Mouse (Mus musculus): ENCODE results near the gene Nubp1.

The Nubp1 gene

DNA sequence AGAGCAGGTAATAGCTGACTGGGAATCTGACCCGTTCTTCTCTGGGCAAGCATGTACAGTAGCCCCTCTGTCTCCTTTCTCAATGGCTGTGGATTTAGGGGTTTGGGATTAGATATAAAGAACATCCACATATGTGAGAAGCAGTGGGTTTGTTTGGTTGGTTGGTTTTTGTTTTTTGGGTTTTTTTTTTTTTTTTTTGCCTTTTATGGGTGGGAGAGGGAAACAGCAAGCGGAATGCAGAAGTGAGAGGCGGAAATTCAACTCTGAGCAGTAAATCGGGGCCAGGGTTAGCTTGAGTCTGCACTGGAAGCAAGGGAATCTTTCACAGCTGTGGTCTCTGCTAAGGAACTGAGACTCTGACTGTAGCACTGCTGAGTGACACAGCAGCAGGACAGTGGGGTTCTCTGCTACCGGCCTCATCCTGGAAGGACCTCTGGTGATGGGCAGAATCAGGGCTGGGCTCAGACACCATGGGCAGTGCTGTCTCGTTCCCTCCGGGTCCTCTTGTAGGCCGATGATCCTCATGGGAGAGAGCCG, 6.0 kb downstream of the Nubp1 start:
- no peak for DNase-seq

DNA sequence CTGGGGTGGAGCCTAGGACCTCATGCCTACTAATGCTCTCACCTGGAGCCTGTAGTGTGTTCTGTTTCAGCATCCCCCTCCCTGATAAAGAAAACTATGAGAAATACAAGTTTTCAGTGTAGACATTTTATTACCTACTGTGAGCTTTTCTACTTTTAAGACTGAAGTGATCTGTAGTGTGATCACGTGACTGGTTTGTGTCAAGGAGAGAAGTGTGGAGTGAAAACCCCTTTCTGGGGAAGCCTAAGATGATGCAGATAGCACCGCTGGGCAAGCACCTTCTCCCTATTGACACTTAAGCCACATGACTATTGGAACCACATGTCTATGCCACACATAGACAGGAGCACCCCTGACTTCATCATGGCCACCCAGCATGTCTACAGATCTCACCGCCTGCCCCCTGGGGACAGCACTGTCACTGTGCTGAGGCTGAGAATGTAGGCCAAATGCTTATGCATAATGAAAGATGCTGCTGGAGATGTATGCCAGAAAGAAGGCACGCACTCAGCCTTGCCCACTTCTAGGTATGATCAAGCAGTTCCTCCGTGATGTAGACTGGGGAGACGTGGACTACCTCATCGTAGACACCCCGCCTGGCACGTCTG, 8.8 kb downstream of the Nubp1 start:
- DNase-seq: no peak

DNA sequence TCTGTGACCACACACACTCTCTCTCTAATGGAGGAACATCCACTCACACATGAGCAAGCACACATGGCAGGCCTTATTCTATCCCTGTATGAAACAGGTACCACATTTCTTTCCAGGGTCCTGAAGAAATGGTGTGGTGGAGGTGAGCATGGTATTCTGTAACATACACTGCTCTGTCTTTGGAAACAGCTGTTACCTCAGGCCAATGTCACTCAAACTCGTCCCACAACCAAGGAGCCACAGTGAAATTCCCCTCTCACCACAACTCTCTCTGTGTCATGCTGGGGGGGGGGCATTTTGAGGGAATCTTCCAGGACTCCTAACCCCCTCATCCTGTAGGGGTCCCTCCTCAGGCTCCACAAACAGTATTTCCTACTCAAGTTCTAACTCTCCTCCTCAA, 20.2 kb downstream of the Nubp1 start:
- no peak for DNase-seq

DNA sequence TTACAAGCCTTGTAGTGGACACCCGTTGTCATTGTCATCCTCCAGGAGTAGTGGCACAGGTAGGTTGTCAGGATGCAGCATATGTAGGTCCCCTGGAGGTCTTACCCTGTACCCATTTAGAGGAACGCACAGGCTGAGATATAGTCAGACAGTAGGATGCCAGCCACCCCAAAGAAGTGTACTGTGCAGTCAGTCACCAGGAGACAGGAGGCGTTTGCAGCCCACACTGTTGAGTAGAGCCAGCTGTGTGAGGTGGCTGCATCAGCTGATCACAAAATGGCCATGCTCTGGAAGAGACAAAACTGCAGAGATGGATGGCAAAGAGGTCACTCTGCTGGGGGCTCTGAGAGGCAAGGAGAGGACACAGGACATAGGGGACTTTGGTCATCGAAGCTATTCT, 20.6 kb downstream of the Nubp1 start:
- no peak for DNase-seq

DNA sequence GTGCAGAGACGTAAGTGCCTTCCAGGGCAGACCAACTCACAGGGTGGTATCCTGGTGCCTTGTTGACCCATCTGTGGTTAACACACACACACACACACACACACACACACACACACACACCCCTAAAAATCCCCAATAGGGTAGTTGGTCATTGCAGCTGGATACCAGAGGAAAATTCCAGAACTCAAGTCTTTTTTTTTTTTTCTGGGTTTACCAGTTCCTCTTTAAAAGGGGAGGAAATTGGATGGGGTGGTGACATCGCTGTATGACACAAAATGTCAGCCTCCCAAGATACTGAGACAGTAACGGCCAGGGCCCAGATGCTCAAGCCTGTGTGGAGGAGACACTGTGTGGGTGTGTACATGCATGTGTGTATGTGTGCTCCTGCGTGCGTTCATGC, 21.6 kb downstream of the Nubp1 start:
- no peak for DNase-seq

DNA sequence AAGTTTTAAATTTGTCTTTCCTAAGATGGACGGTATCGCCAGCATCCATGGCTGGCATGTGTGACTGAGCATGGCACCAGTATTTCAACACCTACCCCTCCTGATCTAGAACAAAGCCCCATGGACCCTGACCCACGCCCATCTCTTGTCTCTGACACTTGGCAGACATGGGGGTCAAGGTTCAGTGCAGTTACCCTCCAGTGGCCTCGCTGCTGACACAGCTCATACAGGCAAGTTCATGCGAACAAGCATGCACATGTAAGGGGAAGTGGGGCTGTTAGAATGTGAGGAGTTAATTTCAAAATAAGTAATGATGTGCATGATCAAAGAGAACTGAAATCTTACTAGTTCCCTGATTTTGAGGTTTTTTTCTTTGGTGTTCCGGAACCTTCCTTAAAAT, 24.4 kb downstream of the Nubp1 start:
- DNase-seq: no peak

DNA sequence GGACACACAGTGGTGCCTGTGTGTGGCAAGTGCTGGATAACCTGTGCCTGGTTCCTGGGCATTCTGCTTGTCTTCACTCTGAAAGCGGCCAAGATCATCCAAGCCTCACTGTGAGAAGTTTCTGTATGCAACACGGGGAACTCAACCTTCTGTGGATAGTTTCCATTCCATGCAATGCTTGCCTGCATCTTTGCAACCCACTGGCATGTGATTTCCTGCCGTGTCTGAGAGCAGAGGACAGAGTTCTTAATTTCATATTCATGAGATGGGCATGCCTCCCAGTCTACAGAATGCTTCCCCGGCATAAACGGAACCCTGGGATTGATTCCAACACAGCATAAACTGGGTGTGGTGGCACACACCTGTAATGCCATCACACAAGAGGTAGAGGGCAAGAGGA, 26.3 kb downstream of the Nubp1 start:
- no peak for DNase-seq

DNA sequence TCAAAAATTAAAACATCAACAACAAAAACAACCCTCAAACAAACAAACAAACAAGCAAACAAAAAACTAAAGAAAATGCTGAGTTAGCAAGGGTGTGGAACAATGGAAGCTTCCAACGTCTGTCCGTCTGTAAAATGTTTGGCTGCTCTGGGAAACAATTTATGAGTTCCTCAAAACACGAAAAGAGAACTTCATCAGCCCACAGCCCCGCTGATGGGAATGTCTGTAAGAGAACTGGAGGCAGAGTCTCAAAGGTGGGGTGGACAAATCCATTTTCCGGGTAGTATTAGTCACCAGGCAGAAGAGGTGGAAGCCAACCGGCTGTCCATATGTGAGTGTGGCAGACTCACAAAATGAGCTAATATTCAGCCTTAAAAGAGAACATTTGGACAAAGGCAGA, 29.6 kb downstream of the Nubp1 start:
- DNase-seq: no peak

DNA sequence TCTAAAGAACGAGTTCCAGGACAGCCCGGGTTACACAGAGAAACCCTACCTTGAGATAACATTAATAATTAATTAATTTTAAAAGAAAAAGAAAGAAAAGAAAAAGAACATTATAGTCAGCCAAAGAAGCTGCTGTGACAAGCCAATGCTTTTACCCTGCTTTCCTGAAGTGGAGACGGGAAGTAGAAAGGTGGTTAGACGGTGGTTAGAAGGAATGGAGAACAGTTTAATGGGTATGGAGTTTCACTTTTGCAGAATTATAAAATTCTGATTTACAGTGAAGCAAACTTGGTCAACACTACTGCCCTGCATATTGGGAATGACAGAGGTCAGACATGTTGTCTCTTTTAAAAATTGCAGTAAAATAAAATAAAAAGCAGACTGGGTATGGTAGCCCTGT, 30.0 kb downstream of the Nubp1 start:
- DNase-seq: no peak

DNA sequence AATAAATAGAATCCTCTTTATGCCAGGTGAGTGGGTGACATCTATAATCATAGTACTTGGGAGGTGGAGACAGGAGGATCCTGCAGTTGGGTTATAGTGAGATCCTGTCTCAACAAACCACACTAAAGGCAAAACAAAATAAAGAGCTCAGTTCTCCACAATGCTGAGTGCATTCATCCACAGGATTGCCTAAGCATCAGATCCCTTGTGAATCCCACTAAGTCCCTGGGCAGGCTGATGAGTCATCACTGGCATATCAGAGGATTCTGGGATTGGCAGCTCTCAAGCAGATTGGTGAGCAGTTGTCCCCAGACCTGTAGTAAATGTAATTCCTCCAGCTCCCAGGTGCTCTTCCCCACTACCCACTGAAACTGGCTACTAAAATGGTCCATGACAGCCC, 32.0 kb downstream of the Nubp1 start:
- DNase-seq: no peak

DNA sequence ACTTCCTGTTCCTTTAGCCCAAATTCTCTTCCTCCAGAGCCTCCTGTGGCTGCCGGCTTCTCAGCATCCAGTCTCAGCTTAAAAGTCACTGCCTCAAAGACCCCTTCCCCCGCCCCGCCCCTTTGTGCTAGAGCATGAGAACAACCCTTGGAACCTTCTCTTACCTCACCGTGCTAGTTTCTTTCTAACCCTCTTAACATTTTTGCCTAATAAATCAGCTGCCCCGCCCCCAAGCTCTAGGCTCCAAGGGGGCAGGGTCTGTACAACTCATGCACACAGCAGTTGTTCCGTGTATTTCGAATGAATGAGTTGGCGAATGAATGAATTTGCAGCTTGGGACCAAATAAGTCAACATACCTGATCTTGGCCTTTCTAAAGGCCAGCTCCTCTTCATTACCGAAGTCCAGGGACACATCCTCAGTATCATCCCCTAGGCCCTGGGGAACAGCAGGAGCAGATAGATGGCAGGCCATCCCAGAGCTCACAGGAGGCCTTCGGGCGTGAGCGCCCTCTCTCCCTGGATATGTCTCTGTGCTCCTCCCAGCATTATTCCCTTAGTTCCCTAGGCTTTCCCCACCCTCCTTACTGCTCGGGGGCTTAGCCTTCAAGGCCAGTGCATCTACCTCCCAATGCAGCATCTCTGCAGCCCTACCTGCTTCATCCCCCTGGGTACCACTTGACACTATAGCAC, 35.0 kb downstream of the Nubp1 start:
- no peak for DNase-seq

DNA sequence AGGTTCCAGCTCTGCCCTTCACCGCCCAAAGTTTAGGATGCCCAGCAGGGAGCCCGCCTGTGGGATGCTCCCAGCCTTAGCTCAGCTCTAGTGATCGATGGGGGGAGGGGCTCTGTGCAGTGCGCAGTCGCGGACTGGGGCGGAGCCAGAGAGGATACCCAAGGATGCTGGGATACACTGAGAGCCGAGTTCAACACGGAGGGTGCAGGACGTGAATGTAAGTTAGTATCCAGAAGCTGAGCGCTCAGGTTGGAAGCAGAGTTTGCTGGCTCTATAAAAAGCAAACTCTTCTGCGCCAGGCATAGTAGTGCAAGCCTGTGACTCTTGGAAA, 35.5 kb downstream of the Nubp1 start, which contains the start of gene Tvp23a:
Tvp23a (minus strand) TSS at position 99 of the 331 bp plus-strand sequence.
- DNase-seq: peak; percentile 89 to 90

DNA sequence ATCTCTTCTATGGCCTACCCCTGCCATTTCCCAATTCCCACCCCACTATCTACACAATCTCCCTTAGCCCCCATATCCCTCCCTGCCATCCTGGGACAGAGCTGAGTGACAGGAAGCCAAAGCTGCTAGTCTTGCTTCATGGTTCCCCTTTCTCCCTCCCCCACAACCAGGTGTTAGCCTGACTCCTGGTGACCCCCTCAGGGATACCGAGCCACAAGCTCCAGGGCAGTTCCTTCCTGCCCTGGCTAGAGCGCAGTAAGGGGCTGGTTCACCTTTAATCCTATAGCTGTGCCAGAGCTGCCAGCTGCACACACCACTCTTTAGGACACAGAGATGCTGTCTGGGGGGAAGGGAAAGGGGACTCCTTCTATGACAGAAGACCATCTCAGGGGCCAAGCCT, 36.0 kb downstream of the Nubp1 start:
- DNase-seq: peak in 1 of 2 experiments; percentile 4

DNA sequence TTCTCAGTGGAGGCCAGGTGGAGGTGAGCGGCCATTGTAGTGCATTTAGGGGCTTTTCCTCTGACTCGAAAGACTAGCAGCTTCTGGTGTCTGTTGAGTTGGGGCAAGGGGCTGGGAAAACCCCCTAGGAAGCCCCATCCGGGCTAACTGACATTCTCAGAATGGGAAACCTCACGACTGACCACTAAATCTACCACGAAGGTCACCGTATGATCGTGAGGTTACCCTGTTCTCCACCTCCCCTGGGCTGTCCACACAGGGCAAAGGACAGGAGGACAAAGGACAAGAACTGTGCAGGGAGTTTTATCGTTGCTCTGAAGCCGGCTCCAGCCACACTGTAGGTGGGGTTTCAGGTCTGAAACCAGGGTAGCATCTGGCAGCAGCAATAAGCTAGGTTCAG, 37.2 kb downstream of the Nubp1 start:
- DNase-seq: no peak

DNA sequence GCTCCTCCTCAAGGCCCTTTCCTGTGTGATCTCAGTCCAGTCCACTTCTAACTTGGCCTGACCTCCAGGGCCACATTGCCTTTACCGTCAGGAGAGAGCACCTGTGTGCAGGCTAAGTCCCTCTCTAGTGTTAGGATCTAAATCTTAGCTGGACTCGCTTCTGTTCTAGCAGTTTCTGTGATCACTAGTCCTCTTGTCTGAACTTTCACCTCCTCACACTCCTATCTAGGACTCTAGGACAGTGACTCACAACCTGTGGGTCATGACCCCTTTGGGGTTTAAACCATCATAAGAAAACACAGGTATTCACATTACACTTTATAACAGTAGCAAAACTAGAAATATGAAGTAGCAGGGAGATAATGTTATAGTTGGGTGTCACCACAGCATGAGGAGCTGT, 40.2 kb downstream of the Nubp1 start:
- DNase-seq: no peak

DNA sequence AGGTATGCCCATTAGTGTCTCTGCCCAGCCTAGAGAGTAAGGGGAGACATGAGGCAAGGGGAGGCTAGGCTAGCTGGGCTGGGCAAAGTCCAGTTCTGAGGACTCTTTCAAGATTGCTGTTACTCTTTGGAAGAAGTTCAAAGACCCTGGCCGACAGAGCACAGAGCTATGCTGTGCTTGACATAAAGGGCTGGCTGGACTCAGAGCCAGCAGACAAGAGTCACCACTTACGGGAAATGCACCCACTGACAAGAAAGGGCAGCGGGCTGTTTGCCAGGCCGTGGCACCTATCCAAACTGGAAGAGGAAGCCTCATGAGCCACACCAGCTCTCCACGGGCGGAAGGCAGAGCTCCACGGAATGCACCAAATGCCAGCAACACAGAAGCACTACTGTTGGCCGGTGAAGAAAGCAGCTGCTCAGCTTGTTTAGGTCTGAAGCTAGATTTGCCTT, 40.7 kb downstream of the Nubp1 start:
- peak; percentile 77 to 89 for DNase-seq

DNA sequence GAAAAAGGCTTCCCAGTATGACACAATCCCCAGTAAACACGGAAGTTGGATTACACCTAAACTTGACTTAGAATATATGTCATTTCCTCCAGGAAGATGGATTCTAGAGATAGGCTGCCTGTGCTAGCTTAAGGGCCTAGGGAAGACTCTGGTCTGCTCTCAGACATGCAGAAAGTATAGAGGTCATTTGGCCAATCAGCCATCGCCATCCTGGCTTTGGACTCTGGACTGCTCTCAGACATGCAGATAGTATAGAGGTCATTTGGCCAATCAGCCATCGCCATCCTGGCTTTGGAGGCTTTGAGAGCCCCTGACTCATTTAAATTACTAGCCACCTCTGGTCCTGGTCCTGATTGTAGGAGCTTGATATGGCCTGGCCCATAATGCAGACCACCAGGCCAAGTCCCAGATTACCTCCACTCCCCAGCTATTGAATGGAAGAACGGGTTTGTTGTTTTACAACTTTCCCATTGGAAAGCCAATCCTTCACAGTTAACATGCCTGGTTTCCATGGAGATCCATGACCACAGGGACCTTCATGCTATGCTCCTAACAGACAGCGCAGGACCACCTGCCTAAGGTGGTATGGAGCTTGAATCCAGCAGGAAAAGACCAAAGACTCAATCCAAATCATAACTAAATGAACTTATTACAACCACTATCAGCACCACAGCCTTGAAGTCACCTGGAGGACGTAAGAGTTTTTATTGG, 42.3 kb downstream of the Nubp1 start:
- no peak for DNase-seq

DNA sequence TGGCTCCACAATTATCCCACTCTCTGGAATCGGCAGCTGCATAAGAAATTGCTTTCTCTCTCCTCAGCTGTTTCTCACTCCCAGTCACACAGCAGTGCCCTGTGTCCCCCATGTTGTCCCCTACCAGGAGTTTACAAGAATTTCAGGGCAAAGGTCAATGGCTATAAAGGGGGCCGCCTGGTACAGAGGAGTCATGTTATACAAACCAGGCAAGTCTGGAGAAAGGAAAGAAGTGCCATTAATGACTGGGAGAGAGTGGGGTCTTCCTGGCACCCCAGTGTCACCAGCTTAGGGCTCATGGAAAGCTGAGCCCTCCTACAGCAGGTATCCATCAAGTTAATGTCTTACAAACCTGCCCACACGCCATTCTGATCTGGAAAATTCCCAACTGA, 42.8 kb downstream of the Nubp1 start:
- no peak for DNase-seq

DNA sequence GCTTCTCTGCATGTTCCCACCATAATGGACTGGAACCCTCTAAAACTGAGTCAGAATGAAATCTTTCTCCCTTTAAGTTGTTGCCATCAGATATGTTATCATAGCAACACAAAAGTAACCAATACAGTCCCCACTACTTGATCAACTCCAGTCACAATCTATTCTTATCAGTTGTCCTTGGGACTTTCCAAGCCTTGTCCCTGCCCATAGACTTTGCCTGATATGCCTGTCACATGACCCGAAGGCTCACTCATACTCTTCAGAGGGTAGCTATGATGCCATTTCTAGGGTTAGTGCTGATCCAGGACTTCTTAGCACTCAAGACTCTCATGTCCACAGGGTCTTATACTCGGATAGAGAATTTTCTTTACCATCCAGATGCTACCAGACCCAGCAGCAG, 48.4 kb downstream of the Nubp1 start:
- no peak for DNase-seq

DNA sequence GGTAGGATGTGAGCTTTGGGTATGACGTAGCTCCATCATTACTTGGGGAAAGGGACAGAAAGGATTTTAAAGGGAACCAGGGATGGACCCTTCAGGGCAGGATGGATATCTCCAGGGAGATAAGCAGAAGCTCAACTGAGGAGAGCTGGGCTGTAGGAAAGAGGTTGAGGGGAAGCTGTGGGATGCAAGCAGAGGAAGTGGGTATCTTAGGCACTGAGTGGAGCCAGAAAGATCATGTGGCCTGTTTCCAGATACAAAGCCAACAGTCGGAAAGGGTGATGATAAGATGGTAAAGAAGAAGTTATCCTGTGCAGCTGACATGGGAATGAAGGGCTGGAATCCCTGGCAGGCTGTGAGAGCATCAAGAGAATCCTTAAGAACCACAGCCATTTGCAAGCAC, 49.4 kb downstream of the Nubp1 start:
- DNase-seq: no peak

DNA sequence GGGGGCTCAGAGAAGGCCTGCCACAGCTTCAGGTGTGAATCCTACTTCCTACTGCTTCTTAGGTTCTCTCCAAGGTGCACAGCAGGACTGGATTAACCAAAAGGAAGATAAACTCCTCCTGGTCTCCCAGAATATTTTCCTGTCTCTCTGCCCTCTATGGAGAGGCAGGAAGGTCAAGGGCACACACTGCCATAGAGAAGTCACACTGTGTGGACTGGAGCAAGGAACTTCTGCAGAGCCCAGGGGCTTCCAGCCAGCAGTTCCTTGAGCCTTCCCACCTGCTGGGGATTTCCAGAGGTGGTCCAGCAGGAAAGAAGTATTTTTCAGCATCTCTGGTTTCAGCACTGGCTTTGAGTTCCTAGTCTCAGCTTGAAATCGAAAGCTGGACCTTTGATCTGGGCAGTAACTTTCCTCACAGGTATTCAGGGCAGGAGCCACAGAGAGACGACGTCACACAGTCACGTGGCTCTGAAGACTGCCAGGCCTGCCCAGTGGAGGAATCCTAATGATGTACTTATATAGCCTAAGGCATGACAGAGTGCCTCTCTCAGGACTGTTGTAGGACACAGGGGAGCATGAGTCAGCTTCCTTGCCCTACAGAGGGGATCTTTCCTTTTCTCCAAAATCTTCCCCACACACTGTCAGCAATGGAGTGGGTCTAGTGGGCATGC, 53.4 kb downstream of the Nubp1 start:
- no peak for DNase-seq

DNA sequence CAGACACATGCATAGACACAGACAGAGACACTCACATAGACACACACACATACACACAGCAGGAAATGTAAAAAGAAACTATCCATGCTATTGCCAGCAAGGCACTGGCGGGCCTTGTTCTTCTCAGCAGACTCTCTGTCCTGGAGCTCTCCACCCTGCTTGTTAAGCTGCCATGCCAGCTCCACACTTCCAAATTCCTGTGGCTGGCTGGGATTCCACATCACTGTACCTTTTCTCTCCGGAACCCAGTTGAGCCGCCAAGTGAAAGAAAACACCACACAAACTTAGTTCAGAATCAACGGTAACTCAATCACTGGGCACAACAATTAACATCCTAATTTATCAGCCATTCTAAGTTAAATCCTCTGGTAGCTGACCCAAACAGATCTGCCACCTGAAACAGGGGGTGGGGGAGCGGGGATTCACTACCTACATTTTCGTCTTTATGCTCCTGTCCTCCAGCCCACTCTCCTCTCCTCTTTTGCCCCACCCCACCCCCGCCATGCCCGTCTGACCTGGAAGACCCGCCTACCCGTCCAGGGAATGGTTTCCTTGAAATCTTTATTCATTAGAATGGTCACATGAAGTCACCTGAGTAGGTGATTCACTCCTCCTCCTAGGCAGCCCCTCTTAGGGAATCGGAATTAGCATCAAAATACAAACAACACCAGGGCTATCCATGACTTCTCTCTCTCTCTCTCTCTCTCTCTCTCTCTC, 55.8 kb downstream of the Nubp1 start:
- no peak for DNase-seq

DNA sequence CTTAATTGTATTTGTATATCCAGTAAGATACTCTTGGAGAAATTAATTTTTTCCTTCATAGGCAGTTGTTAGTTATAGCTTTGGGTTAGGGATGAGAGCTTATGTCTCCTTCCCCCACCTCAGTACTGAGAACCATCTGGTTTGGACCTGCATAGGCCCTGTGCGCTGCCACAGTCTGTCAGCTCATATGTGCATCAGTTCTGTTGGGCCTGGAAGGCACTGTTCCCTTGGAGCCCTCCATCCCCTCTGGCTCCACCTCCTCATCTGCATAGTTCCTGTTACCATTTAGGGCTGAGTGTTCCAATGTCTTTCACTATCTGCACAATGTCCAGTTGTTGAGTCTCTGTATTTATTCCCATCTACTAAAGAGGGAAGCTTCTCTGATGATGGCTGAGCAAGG, 56.5 kb downstream of the Nubp1 start:
- DNase-seq: peak in 1 of 2 experiments; percentile 15
